Mouse (Mus musculus) embryonic fibroblast, embryonic 13.5 days (primary cell): Measurements from ENCODE around the gene Bpifb1.

Source experiments
- CTCF ChIP-seq: IDR thresholded peaks from 2 replicates; pipeline ENCODE4 v1.5.1; 2011; ENCODE audit warnings: mild to moderate bottlenecking, control low read depth, low read length, moderate library complexity, borderline replicate concordance; ENCODE audit not compliant: insufficient read depth
- POLR2A ChIP-seq: IDR thresholded peaks from 2 replicates; pipeline ENCODE4 v1.6.1; 2011; ENCODE audit warnings: low read depth, mild to moderate bottlenecking, control low read depth, low read length, moderate library complexity

DNA sequence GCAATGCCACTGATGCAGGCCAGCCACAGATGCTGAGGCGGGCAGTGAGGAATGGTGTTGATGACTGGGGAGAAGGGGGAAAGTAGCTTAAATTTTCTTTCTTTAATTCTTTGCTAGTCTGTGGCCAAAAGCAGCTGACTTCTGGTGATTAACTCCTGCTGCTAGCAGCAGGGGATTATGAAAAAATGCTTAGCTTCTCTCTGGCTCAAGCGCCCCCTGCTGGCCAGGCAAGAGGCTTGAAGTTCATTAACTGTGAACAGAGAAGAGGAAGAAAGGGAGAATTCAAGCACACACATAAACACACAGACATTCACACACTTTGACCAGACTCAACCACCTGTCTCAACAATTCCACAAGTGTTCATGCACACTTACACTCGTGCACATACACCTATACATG, 32.2 kb upstream of the Bpifb1 start:
- TF ChIP-seq POLR2A: no peak
- 0 out of 2 replicates have a peak, but pooled peaks have one; percentile 14 for TF ChIP-seq CTCF
